Mouse (Mus musculus) MEL (cell line): ENCODE measurements around the gene Phxr2. TPM values are rescaled to one million over a fixed set of nuclear protein-coding genes. Genes with fewer than 3 reads are reported as not detected.

ENCODE experiments used
- DNase-seq: peaks from one replicate; pipeline ENCODE4 v3.0.0; 2011; ENCODE audit warnings: low read depth, low spot score
- H3K27ac ChIP-seq: 2 replicates; pipeline ENCODE4 v1.5.1; 2012; ENCODE audit warnings: low read depth, mild to moderate bottlenecking, control low read depth, low read length, moderate library complexity; ENCODE audit not compliant: control insufficient read depth
- H3K27me3 ChIP-seq, 2 experiments: fragments of 150-350 bp in 1 of 2; sonication (generic) in 1 of 2; 2 replicates each; pipeline ENCODE4 v1.6.1; 2012; ENCODE audit warnings: low read length in 2 of 2, mild to moderate bottlenecking in 2 of 2, improper control_type of control experiment in 1 of 2, moderate library complexity in 1 of 2; ENCODE audit not compliant: insufficient read depth in 2 of 2, control insufficient read depth in 1 of 2
- H3K36me3 ChIP-seq, 2 experiments: 2 replicates each; pipeline ENCODE4 v1.6.1; 2012 to 2014; ENCODE audit warnings: low read length in 2 of 2, improper control_type of control experiment in 1 of 2, inconsistent platforms in 1 of 2, mild to moderate bottlenecking in 1 of 2; ENCODE audit not compliant: insufficient read depth in 2 of 2, control insufficient read depth in 1 of 2
- H3K4me1 ChIP-seq, 2 experiments: fragments of 150-350 bp in 1 of 2; sonication (generic) in 1 of 2; 2 replicates each; pipeline ENCODE4 v1.6.1; 2012; ENCODE audit warnings: low read length in 2 of 2, improper control_type of control experiment in 1 of 2, mild to moderate bottlenecking in 1 of 2; ENCODE audit not compliant: insufficient read depth in 2 of 2, control insufficient read depth in 1 of 2
- H3K4me3 ChIP-seq, 2 experiments: fragments of 150-350 bp in 1 of 2; sonication (generic) in 1 of 2; 2 replicates each; pipeline ENCODE4 v1.5.1; 2012; ENCODE audit warnings: low read depth in 2 of 2, low read length in 2 of 2, mild to moderate bottlenecking in 2 of 2, moderate library complexity in 2 of 2, control low read depth in 1 of 2, improper control_type of control experiment in 1 of 2; ENCODE audit not compliant: control insufficient read depth in 1 of 2, insufficient read depth in 1 of 2
- H3K79me2 ChIP-seq: 2 replicates; pipeline ENCODE4 v1.6.1; 2012; ENCODE audit warnings: mild to moderate bottlenecking, low read length, moderate library complexity; ENCODE audit not compliant: control insufficient read depth, poor library complexity, insufficient read depth
- H3K9ac ChIP-seq: 2 replicates; pipeline ENCODE4 v1.6.1; 2012; ENCODE audit warnings: low read depth, mild to moderate bottlenecking, control low read depth, low read length, moderate library complexity; ENCODE audit not compliant: control insufficient read depth, poor library complexity, severe bottlenecking
- H3K9me3 ChIP-seq: fragments of 150-350 bp; sonication (generic); replicated peaks from 2 replicates; pipeline ENCODE4 v1.6.1; 2012; ENCODE audit warnings: mild to moderate bottlenecking, low read length, improper control_type of control experiment, moderate library complexity; ENCODE audit not compliant: insufficient read depth
- BHLHE40 ChIP-seq: IDR thresholded peaks from 2 replicates; pipeline ENCODE4 v1.6.1; 2012; ENCODE audit warnings: low read depth, mild to moderate bottlenecking, inconsistent platforms, low read length, improper control_type of control experiment, borderline replicate concordance
- CHD1 ChIP-seq: IDR thresholded peaks from 2 replicates; pipeline ENCODE4 v1.6.1; 2012; ENCODE audit warnings: low read depth, mild to moderate bottlenecking, inconsistent platforms, low read length, improper control_type of control experiment
- CHD2 ChIP-seq: IDR thresholded peaks from 2 replicates; pipeline ENCODE4 v1.6.1; 2011; ENCODE audit warnings: low read length, improper control_type of control experiment
- CTCF ChIP-seq, 3 experiments: IDR thresholded peaks in 2 of 3; conservative IDR thresholded peaks in 1 of 3; 2 replicates each; pipeline ENCODE4 v1.5.1; 2011 to 2012; ENCODE audit warnings: low read length in 3 of 3, low read depth in 2 of 3, mild to moderate bottlenecking in 2 of 3, improper control_type of control experiment in 1 of 3, inconsistent platforms in 1 of 3, mixed read lengths in 1 of 3, moderate library complexity in 1 of 3; ENCODE audit not compliant: control insufficient read depth in 1 of 3, insufficient read depth in 1 of 3, poor library complexity in 1 of 3, severe bottlenecking in 1 of 3
- ELF1 ChIP-seq: IDR thresholded peaks from 2 replicates; pipeline ENCODE4 v1.6.1; 2014; ENCODE audit warnings: low read depth, mild to moderate bottlenecking, inconsistent platforms, low read length, improper control_type of control experiment, moderate library complexity
- EP300 ChIP-seq, 2 experiments: IDR thresholded peaks; 2 replicates each; pipeline ENCODE4 v1.6.1; 2011; ENCODE audit warnings: improper control_type of control experiment in 2 of 2, low read length in 2 of 2, low read depth in 1 of 2, mild to moderate bottlenecking in 1 of 2
- GABPA ChIP-seq: IDR thresholded peaks from 2 replicates; pipeline ENCODE4 v1.6.1; 2012; ENCODE audit warnings: low read depth, mild to moderate bottlenecking, inconsistent platforms, low read length, improper control_type of control experiment, moderate library complexity
- GATA1 ChIP-seq: IDR thresholded peaks from 2 replicates; pipeline ENCODE4 v1.6.1; 2011; ENCODE audit warnings: low read depth, low read length, improper control_type of control experiment
- MAZ ChIP-seq: IDR thresholded peaks from 2 replicates; pipeline ENCODE4 v1.6.1; 2012; ENCODE audit warnings: low read depth, mild to moderate bottlenecking, inconsistent platforms, low read length, improper control_type of control experiment
- MYB ChIP-seq: IDR thresholded peaks from 2 replicates; pipeline ENCODE4 v1.6.1; 2011; ENCODE audit warnings: mild to moderate bottlenecking, low read depth, low read length, improper control_type of control experiment
- NRF1 ChIP-seq: IDR thresholded peaks from 2 replicates; pipeline ENCODE4 v1.6.1; 2014; ENCODE audit warnings: low read depth, mild to moderate bottlenecking, inconsistent platforms, low read length, improper control_type of control experiment, moderate library complexity; ENCODE audit not compliant: poor library complexity, insufficient read depth, severe bottlenecking
- RAD21 ChIP-seq: IDR thresholded peaks from 2 replicates; pipeline ENCODE4 v1.6.1; 2011; ENCODE audit warnings: mild to moderate bottlenecking, low read depth, low read length, improper control_type of control experiment
- RCOR1 ChIP-seq: IDR thresholded peaks from 2 replicates; pipeline ENCODE4 v1.6.1; 2012; ENCODE audit warnings: low read depth, mild to moderate bottlenecking, inconsistent platforms, low read length, improper control_type of control experiment
- SIN3A ChIP-seq: IDR thresholded peaks from 2 replicates; pipeline ENCODE4 v1.6.1; 2012; ENCODE audit warnings: low read length, improper control_type of control experiment, inconsistent platforms
- SMC3 ChIP-seq: IDR thresholded peaks from 2 replicates; pipeline ENCODE4 v1.6.1; 2011; ENCODE audit warnings: low read depth, low read length, improper control_type of control experiment
- UBTF ChIP-seq: IDR thresholded peaks from 2 replicates; pipeline ENCODE4 v1.6.1; 2012; ENCODE audit warnings: low read depth, mild to moderate bottlenecking, inconsistent platforms, low read length, improper control_type of control experiment, moderate library complexity, borderline replicate concordance; ENCODE audit not compliant: insufficient read depth
- ZC3H11A ChIP-seq: IDR thresholded peaks from 2 replicates; pipeline ENCODE4 v1.6.1; 2012; ENCODE audit warnings: low read depth, mild to moderate bottlenecking, inconsistent platforms, low read length, improper control_type of control experiment
- polyA plus RNA-seq, 2 experiments: library from polyadenylated mRNA; stranded (reverse) in 1 of 2; unstranded in 1 of 2; fragments of >175 nt in 1 of 2; fragments of >200 nt in 1 of 2; gene quantifications; 2 replicates each; pipeline versions ENCODE4 v1.2.1 to v1.2.4; 2012; ENCODE audit warnings: low replicate concordance in 2 of 2, low read depth in 1 of 2; ENCODE audit not compliant: insufficient read length in 2 of 2, insufficient read depth in 1 of 2, missing spikeins in 1 of 2
- total RNA-seq: library from RNA; depleted of rRNA; stranded (reverse); fragments of 300-350 nt; gene quantifications from 2 replicates; pipeline ENCODE4 v1.2.3, GENCODE M21; 2012

Gene Phxr2
- total and polyA plus RNA-seq, 3 experiments, result not detected

DNA sequence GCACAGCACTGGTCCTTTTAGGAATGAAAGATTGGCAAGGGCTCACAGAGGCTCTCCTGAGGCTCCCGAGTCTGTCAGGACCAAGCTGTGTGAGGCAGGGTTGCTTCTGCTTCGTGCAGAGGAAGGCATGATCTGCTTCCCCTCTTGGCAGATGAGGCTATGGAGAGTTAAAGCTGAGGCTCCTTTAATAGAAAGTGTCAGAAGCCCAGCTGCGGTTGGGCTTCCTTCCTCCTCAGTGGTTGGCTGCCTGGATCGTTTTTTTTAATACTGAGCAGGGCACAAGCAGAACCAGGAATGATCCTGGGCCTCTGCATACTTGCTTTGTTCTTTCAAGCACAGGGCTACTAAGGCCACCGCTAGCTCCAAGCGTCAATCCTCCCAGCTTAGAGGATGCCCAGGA, 4.5 kb upstream of the Phxr2 start:
- Histone ChIP-seq H3K27me3 (no peaks in the 10 kb centered on the region), H3K27ac (no peak overlapping the region), H3K36me3 (no peaks in the 10 kb centered on the region), H3K4me3 (no peak overlapping the region), H3K9ac (no peak overlapping the region), H3K9me3 (no peaks in the 10 kb centered on the region), H3K4me1 (no peaks in the 10 kb centered on the region), H3K79me2 (no peaks in the 10 kb centered on the region)
- no peak for DNase-seq
- no peak for TF ChIP-seq GATA1
- no peak for TF ChIP-seq ZC3H11A
- no peak for TF ChIP-seq CTCF (IDR thresholded peaks at IDR 0.05 in 2 of 3, conservative IDR thresholded peaks at IDR 0.05 in 1 of 3; ENCODE audit: control insufficient read depth in 1 of 3, insufficient read depth in 1 of 3, low read depth in 2 of 3, low read length in 3 of 3, poor library complexity in 1 of 3, severe bottlenecking in 1 of 3)
- no peak for TF ChIP-seq BHLHE40
- TF ChIP-seq SIN3A, result no peak
- no peak for TF ChIP-seq RAD21
- no peak for TF ChIP-seq MAZ
- TF ChIP-seq SMC3, result no peak

DNA sequence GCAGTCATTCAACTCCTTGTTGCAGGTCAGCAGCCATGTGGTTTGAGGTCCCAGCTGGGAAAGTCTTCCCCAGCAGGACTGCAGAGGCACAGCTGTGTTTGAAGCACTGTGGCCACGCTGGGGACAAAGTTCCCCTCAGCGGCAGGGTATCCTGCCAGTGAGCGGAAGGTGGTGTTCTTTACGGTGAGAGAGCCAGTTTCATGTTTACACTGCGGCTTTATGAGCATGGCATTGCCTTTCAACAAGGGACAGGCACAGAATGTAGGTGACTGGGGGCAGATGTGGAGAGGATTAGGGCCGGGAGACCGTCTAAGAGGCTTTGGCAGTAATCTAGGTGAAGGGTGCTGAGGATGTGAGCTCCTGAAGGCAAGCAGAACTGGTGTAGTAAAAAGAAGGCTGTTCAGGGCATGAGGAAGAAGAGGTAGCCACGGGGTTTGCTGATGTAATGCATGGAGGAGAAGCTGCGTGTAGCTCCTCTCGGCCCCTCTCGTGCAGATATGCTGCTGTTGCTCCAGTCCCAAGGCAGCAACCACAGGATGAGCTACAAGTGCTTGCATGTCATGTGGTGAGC, 1.7 kb upstream of the Phxr2 start:
- Histone ChIP-seq H3K4me3 (no peak overlapping the region), H3K4me1 (no peaks in the 10 kb centered on the region), H3K27me3 (no peaks in the 10 kb centered on the region), H3K9me3 (no peaks in the 10 kb centered on the region), H3K9ac (no peak overlapping the region), H3K27ac (no peak overlapping the region), H3K79me2 (no peaks in the 10 kb centered on the region), H3K36me3 (no peaks in the 10 kb centered on the region)
- TF ChIP-seq UBTF (no peak), NRF1 (no peak), EP300 (IDR thresholded peaks at IDR 0.05; ENCODE audit: low read depth in 1 of 2, low read length in 2 of 2) (no peak), ELF1 (no peak), MYB (no peak), GABPA (no peak), CHD1 (no peak), RCOR1 (no peak), CTCF (IDR thresholded peaks at IDR 0.05 in 2 of 3, conservative IDR thresholded peaks at IDR 0.05 in 1 of 3; ENCODE audit: control insufficient read depth in 1 of 3, insufficient read depth in 1 of 3, low read depth in 2 of 3, low read length in 3 of 3, poor library complexity in 1 of 3, severe bottlenecking in 1 of 3) (no peak), CHD2 (no peak)
- DNase-seq, result no peak
